Comparison of ENCODE assay signal across 28 mouse cellular contexts in the genomic region with DNA sequence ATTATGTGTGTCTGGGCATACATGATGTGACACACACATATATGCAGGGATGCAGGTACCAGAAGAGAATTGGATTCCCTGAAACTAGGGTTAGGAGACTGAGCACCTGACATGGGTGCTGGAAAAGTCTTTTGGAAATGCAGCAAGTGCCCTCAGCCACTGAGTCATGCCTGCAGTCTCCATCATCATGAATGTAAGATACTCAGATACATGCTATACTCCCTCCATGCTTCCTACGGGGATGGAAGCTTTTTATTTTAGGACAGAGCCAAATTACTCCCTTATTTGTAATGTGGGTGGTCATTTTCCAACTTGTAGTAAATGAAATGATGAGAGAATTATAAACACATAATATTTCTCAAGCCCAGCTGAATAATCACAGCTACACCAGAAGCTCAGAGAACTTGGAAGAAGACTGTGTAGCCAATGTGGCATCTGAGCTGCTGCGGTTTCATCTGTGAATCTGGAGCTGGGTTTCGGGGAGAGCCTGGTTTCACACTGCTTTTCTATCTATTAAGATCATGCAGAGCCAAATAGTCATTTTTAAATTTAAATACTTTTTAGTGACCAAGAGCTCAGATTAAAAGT.
A peak's percentile ranks its signal among the peaks of the same experiment; 100 is the strongest.
DNase-seq lines count a peak whose midpoint lies in the region; ATAC-seq and TF ChIP-seq lines count a peak whose summit lies in the region.
"Had no signal": no experiment of that assay in that cellular context is flagged by ENCODE, and none has a peak within 500 bp of the region (broad histone marks: within the 10 kb centered on the region; RNA-seq: fewer than 3 reads in every experiment).

No protein-coding gene starts in this region.

- DNase-seq in layer of hippocampus, adult 2 months (ENCODE audit: low spot score in 2 of 2): no peak
- no peak for DNase-seq in layer of hippocampus, adult 8-10 months (ENCODE audit: low spot score in 2 of 2)
- no peak for DNase-seq in lung, postnatal 25 days (ENCODE audit: low spot score)
- peak; percentile 18 for DNase-seq in lung, postnatal 10 days
- DNase-seq in lung, postnatal 4 days: no peak
- DNase-seq: adrenal gland, postnatal 10 days; adrenal gland, postnatal 36 days; B cell, adult 2 months; cerebellum, adult 18-20 months; cerebellum, adult 9-10 months; cerebellum, postnatal 14 days; gastrocnemius, postnatal 25 days; heart, adult 18-20 months; heart, postnatal 10 days; heart, postnatal 36 days had no signal

- H3K4me3 ChIP-seq in layer of hippocampus, adult 2 months: no peak overlapping the region
- no peak overlapping the region for H3K4me3 ChIP-seq in lung, embryonic 15.5 days
- H3K4me3 ChIP-seq: embryonic facial prominence, embryonic 12.5 days; erythroblast, embryonic 14.5 days; forebrain, embryonic 12.5 days; forebrain, embryonic 15.5 days; heart, embryonic 12.5 days; heart, embryonic 15.5 days; hindbrain, embryonic 10.5 days; hindbrain, embryonic 13.5 days had no signal

- no peak for TF ChIP-seq CTCF in layer of hippocampus, adult 2 months (conservative IDR thresholded peaks at IDR 0.05)

- WGBS in lung, embryonic 15.5 days: 47% methylated on average over 3 of the region's 3 CpGs

- no peaks in the 10 kb centered on the region for H3K9me3 ChIP-seq in lung, embryonic 15.5 days
- H3K9me3 ChIP-seq: embryonic facial prominence, embryonic 12.5 days; forebrain, embryonic 12.5 days; forebrain, embryonic 15.5 days; G1E; heart, embryonic 12.5 days; heart, embryonic 15.5 days; hindbrain, embryonic 10.5 days; hindbrain, embryonic 13.5 days had no signal

- no peaks in the 10 kb centered on the region for H3K36me3 ChIP-seq in lung, embryonic 15.5 days
- H3K36me3 ChIP-seq: embryonic facial prominence, embryonic 12.5 days; forebrain, embryonic 12.5 days; forebrain, embryonic 15.5 days; heart, embryonic 12.5 days; heart, embryonic 15.5 days; hindbrain, embryonic 10.5 days; hindbrain, embryonic 13.5 days had no signal

- peak; percentile 57; the same call in 1 of the 2 replicates for ATAC-seq in lung, embryonic 15.5 days (ENCODE audit: borderline replicate concordance, extremely low read depth, low FRiP score, low TSS enrichment)
- ATAC-seq: forebrain, embryonic 15.5 days; hindbrain, embryonic 16.5 days; Patski had no signal

- H3K9ac ChIP-seq in lung, embryonic 15.5 days: no peak overlapping the region
- H3K9ac ChIP-seq: embryonic facial prominence, embryonic 12.5 days; forebrain, embryonic 12.5 days; forebrain, embryonic 15.5 days; heart, embryonic 12.5 days; heart, embryonic 15.5 days; hindbrain, embryonic 13.5 days had no signal

- no peak overlapping the region for H3K4me2 ChIP-seq in lung, embryonic 15.5 days
- H3K4me2 ChIP-seq: embryonic facial prominence, embryonic 12.5 days; forebrain, embryonic 12.5 days; forebrain, embryonic 15.5 days; heart, embryonic 12.5 days; heart, embryonic 15.5 days; hindbrain, embryonic 13.5 days had no signal

- peak overlapping the region; percentile 71 for H3K27ac ChIP-seq in layer of hippocampus, adult 2 months
- peak overlapping the region; percentile 12; the same call in 1 of the 2 replicates for H3K27ac ChIP-seq in lung, embryonic 15.5 days
- H3K27ac ChIP-seq: forebrain, embryonic 12.5 days; forebrain, embryonic 15.5 days; heart, embryonic 15.5 days; hindbrain, embryonic 10.5 days; hindbrain, embryonic 13.5 days had no signal

- H3K4me1 ChIP-seq in lung, embryonic 15.5 days: peaks cover 13% of the 10 kb centered on the region; the same call in 1 of the 2 replicates
- H3K4me1 ChIP-seq: forebrain, embryonic 12.5 days; forebrain, embryonic 15.5 days; heart, embryonic 15.5 days; hindbrain, embryonic 10.5 days; hindbrain, embryonic 13.5 days had no signal

- H3K27me3 ChIP-seq in lung, embryonic 15.5 days: no peaks in the 10 kb centered on the region
- H3K27me3 ChIP-seq: CH12.LX; embryonic facial prominence, embryonic 12.5 days; forebrain, embryonic 12.5 days; forebrain, embryonic 15.5 days; heart, embryonic 15.5 days; hindbrain, embryonic 13.5 days; Patski had no signal
